Mouse (Mus musculus): ENCODE results near the gene Tkt.
"Not testable (repeated sequence)": the region's sequence is repeated elsewhere in the genome, so short reads cannot be mapped to it uniquely, and the experiment has no call there.

Gene Tkt

GRCm38 (mm10) chr14:30553185-30553584 is 5.0 kb downstream of the Tkt start:
- peak; percentile 62 for DNase-seq (ENCODE audit: low read depth)

DNA sequence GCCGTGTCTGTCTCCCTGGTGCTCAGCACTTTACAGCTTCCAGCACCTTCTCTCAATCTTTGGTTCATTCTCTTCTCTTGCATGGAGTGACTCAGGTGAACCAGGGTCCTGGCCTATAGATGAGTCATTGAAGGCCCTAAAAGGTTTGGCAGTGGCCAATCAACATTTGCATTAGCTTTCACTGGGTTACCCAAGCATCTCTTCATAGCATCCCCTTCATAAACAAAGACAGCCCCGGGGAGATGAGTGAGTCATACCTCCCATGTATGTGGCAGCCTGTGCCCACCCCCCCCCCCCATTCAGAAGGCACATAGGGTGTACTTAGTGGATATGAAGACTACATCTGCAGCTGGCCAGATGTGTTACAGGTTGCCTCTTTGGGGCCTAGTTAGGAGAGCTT is 8.5 kb downstream of the Tkt start:
- peak; percentile 56 for DNase-seq (ENCODE audit: low read depth)

DNA sequence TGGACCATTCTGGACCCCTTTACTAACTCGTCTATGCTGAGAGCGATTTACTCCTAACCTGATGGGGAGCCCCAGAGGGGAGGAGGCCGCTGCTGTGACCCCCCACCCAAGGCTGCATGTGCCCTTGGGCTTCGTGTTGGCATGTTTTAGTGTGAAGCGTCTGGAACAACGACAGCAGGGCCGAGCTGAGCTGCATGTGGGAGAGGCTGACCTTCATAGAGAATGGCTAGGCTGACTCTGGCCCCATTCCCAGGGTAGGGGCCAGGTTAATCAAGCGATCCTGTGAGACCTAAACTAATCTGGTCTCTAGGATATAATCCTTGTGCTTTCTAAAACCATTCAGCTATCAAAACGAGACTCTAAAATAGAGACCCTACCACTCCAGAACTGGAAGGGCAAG is 9.6 kb downstream of the Tkt start:
- no peak for DNase-seq (ENCODE audit: low read depth)

DNA sequence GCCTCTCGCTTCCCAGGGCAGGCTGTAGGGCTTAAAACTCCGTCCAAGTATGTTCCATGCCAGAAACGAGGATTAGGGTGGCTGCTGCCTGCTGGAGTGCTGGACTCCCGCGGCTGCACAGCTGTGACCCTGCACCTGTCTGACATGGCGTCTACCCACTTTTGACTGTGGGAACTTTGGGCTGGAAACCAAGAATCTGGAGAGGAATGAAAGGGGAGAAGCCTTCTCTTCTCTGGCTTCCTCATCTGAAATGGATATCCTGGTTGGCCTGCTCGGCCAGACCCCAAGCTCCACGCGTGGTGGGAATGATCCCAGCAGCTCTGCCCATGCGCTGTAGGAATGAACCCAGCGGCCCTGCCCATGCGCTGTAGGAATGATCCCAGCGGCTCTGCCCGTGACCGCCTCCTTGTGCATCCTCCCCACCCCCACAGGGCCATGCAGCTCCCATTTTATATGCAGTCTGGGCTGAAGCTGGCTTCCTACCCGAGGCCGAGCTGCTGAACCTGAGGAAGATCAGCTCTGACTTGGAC is 11.2 kb downstream of the Tkt start:
- DNase-seq (ENCODE audit: low read depth): no peak

- DNase-seq (ENCODE audit: low read depth): no peak
Observed at GRCm38 (mm10) chr14:30560803-30561389, 12.7 kb downstream of the Tkt start.

- no peak for DNase-seq (ENCODE audit: low read depth)
Observed at GRCm38 (mm10) chr14:30561470-30562187, 13.5 kb downstream of the Tkt start.

DNA sequence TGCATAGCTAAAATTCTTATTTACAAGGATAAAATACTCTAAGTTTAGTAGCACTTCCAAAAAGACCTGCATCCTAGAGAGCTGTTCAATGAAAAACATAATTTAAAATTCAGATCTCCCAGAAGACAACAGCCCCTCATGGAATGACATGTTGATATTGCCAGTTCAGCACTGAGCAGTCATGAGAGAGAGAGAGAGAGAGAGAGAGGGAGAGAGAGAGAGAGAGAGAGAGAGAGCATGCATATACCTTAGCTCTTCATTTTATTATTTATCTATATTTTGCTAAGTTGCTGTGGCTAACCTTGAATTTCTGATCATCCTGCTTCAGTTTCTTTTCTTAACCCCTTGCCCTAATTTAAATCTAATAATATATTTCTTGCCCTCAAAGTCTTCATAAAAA is 14.2 kb downstream of the Tkt start:
- DNase-seq (ENCODE audit: low read depth): no peak

DNA sequence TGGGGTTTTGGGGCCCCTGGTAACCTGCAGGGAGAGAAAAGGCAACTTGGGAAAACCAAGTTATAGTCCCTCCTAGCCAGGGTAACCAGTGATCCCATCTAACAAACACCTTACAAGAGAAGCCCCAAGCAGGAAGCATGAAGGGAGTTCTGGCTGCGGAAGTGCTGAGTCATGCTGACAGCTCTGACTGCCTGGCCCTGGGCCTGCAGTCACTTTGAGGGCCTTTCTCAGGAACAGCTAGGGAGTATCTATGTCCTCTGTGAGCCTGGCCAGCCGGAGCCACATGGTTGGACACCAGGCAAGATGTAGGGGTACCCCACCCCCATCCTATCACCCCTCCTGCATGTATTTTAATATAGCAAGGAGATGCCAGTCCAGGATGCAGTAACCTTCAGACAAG is 16.3 kb downstream of the Tkt start:
- DNase-seq (ENCODE audit: low read depth): peak; percentile 77

DNA sequence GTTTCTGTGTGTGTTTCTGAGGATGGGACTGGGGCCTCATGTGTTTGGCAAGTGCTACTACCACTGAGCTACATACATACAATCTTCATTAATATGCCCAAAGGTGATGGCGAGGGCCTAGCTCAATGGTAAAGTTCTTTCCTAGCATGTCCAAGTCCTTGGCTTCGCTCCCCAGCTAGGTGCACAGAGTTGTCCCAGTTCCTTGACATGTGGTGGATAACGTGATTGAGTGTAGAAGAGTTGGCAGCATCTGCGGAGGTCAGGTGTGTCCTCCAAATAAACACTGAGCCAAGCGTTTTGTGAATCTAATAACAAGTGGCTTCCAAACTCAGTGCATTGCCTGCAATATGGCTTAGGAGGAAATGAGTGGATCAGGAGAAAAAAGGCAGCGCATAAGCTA is 18.2 kb downstream of the Tkt start:
- no peak for DNase-seq (ENCODE audit: low read depth)

- DNase-seq (ENCODE audit: low read depth): no peak
Observed at GRCm38 (mm10) chr14:30568016-30568415, 19.9 kb downstream of the Tkt start.

GRCm38 (mm10) chr14:30570303-30570702 is 22.1 kb downstream of the Tkt start:
- DNase-seq (ENCODE audit: low read depth): peak; percentile 47

- DNase-seq (ENCODE audit: low read depth): no peak
Observed at GRCm38 (mm10) chr14:30572253-30572652, 24.1 kb downstream of the Tkt start.

GRCm38 (mm10) chr14:30573235-30573634 is 25.1 kb downstream of the Tkt start:
- no peak for DNase-seq (ENCODE audit: low read depth)

GRCm38 (mm10) chr14:30573983-30574584 is 25.9 kb downstream of the Tkt start:
- DNase-seq (ENCODE audit: low read depth): peak; percentile 89

GRCm38 (mm10) chr14:30575791-30576190 is 27.6 kb downstream of the Tkt start:
- DNase-seq (ENCODE audit: low read depth): no peak

GRCm38 (mm10) chr14:30576260-30576659 is 28.1 kb downstream of the Tkt start:
- DNase-seq (ENCODE audit: low read depth): no peak

DNA sequence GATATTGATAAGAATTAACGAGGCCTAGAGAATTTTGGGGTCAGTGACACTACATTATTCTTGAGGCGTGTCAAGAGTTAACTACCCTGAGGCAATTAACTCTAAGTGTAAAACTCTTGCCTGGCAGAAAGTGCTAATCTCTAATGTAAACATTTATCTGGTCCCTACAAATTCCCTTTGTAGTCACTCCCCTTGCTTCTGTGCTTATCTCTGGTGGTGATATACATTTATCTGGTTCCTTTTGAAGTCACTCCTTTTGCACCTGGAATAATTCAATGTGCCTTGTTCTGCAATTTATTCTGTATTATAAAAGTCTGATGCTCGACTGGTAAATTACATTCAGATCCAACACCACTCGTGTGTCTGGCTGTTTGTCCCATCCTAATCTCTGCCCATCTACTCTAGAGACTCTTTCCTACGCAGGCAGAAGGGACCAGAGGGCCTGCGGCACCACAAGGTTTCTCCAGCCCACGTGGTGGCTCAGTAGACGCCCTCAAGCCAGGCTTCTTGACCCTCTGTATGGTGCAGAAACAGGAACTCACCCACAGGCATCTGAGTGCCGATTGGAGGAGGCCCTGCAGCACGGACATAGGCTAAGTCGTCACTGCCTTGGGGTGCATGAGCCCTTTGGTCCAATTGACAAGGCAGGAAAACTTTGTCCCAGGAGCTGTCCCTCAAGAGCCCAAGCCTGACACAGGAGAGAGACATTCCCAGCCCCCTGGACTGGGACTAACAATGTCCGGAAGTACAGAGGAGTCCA is 29.3 kb downstream of the Tkt start:
- not testable (repeated sequence) for DNase-seq (ENCODE audit: low read depth)

GRCm38 (mm10) chr14:30579180-30579579 is 31.0 kb downstream of the Tkt start:
- DNase-seq (ENCODE audit: low read depth): no peak

DNA sequence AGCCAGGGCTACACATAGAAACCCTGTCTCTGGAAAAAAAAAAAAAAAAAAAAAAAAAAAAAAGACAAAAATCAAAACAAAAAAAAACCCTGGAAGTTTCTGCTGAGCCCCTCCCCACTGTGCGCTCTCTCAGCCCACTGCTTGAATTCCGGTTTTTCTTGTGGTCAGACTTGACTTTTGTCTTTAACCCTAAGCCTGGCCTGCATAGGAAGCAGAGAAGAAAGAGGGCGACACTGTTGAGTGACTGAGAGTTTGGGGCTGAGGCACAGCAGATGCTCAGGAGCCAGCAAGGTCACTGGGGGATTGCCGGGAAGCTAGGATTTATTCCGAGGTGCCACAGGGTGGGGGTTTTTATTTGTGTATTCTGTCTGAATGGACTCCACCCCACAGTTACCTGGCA is 31.7 kb downstream of the Tkt start:
- DNase-seq (ENCODE audit: low read depth): no peak

DNA sequence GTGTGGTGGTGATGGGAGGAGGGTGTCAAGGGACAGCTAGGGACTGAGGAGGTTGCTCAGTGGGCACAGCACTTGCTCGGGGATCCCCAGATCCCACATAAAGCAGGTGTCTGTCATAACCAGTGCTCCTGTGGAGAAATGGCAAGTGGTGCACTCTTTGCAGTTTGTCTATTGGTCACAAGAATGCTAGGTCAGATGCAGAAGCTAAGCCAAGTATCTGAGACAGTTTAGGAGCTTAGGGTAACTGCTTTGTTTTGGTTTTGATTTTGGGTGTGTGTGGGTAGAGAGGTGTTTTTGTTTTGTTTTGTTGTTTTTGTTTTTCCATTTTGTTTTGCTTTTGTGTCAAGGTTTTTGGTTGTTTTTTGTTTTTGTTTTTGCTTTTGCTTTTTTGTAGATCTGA is 33.1 kb downstream of the Tkt start:
- no peak for DNase-seq (ENCODE audit: low read depth)

GRCm38 (mm10) chr14:30584077-30584476 is 35.9 kb downstream of the Tkt start:
- peak; percentile 26 for DNase-seq (ENCODE audit: low read depth)

- DNase-seq (ENCODE audit: low read depth): no peak
Observed at GRCm38 (mm10) chr14:30584497-30585251, 36.5 kb downstream of the Tkt start.

All from NIH3T3 (cell line).